Comparison of ENCODE assay signal across 27 mouse cellular contexts in genomic region chr14:118719566-118720174, GRCm38 (mm10). TPM values are rescaled to one million over a fixed set of nuclear protein-coding genes. Genes with fewer than 3 reads are reported as not detected.
A peak's percentile ranks its signal among the peaks of the same experiment; 100 is the strongest.
DNase-seq lines count a peak whose midpoint lies in the region; ATAC-seq and TF ChIP-seq lines count a peak whose summit lies in the region.
"Had no signal": no experiment of that assay in that cellular context is flagged by ENCODE, and none has a peak within 500 bp of the region (broad histone marks: within the 10 kb centered on the region; RNA-seq: fewer than 3 reads in every experiment).

No protein-coding gene starts in this region.

- no peak for TF ChIP-seq POLR2A in heart, adult 2 months (IDR thresholded peaks at IDR 0.05; ENCODE audit: insufficient read depth, low read depth, low read length)
- no peak for TF ChIP-seq POLR2A in brain, embryonic 14.5 days (IDR thresholded peaks at IDR 0.05; ENCODE audit: borderline replicate concordance, extremely low read depth, insufficient read depth, insufficient read length, poor library complexity, severe bottlenecking)

- H3K4me2 ChIP-seq in heart, embryonic 16.5 days (ENCODE audit: low read depth, low read length): peak overlapping the region; percentile 4; the same call in 1 of the 2 replicates
- H3K4me2 ChIP-seq in heart, embryonic 11.5 days: no peak overlapping the region
- H3K4me2 ChIP-seq: hindbrain, embryonic 12.5 days; limb, embryonic 15.5 days; liver, embryonic 13.5 days; midbrain, embryonic 13.5 days; neural tube, embryonic 15.5 days had no signal

- no peak overlapping the region for H3K4me3 ChIP-seq in heart, adult 2 months
- no peak overlapping the region for H3K4me3 ChIP-seq in heart, embryonic 16.5 days (ENCODE audit: low read length)
- no peak overlapping the region for H3K4me3 ChIP-seq in heart, embryonic 11.5 days (ENCODE audit: low read depth, low read length)
- H3K4me3 ChIP-seq: hindbrain, embryonic 12.5 days; limb, embryonic 15.5 days; liver, embryonic 13.5 days; megakaryocyte, embryonic 14.5 days; midbrain, embryonic 13.5 days; neural tube, embryonic 15.5 days had no signal

- ATAC-seq in heart, embryonic 16.5 days (replicated peaks; ENCODE audit: extremely low read depth, insufficient read depth, low FRiP score): peak; percentile 61; the same call in 1 of the 2 replicates
- ATAC-seq in heart, embryonic 11.5 days (replicated peaks; ENCODE audit: insufficient number of reproducible peaks, low FRiP score, low TSS enrichment): no peak
- ATAC-seq: CD4-positive, CD25-positive, alpha-beta regulatory T cell, adult 4 months; forebrain, embryonic 14.5 days; intestine, postnatal 0 days; lung, postnatal 0 days; midbrain, embryonic 13.5 days had no signal

- intact Hi-C loops in heart, adult 2 months (cut with DNase I): loop anchor here (5.0 kb wide), 1 partner anchor 52 kb away; no protein-coding TSS in a partner anchor

- no peaks in the 10 kb centered on the region for H3K27me3 ChIP-seq in heart, adult 2 months (ENCODE audit: control insufficient read depth, insufficient read depth, low read length)
- H3K27me3 ChIP-seq in heart, embryonic 16.5 days (ENCODE audit: control insufficient read depth, insufficient read depth, low read length): no peaks in the 10 kb centered on the region
- H3K27me3 ChIP-seq in heart, embryonic 11.5 days (ENCODE audit: control insufficient read depth, insufficient read depth, low read length): no peaks in the 10 kb centered on the region
- H3K27me3 ChIP-seq: neural tube, embryonic 15.5 days had no signal

- H3K79me2 ChIP-seq in heart, adult 2 months (replicated peaks; ENCODE audit: control insufficient read depth, insufficient read depth, low read length): no peaks in the 10 kb centered on the region

- TF ChIP-seq CTCF in heart, adult 2 months (IDR thresholded peaks at IDR 0.05): no peak
- no peak for TF ChIP-seq CTCF in brain, embryonic 14.5 days (IDR thresholded peaks at IDR 0.05; ENCODE audit: borderline replicate concordance, extremely low read depth, insufficient read depth, insufficient read length)

- no peak for TF ChIP-seq EP300 in heart, adult 2 months (IDR thresholded peaks at IDR 0.05; ENCODE audit: insufficient read depth, low read depth, low read length)

- H3K36me3 ChIP-seq in heart, adult 2 months (ENCODE audit: control insufficient read depth, insufficient read depth, low read length): peaks cover 4% of the 10 kb centered on the region; the same call in 1 of the 2 replicates
- no peaks in the 10 kb centered on the region for H3K36me3 ChIP-seq in heart, embryonic 16.5 days (ENCODE audit: control insufficient read depth, insufficient read depth)
- H3K36me3 ChIP-seq in heart, embryonic 11.5 days (ENCODE audit: control insufficient read depth, insufficient read depth, low read length): no peaks in the 10 kb centered on the region
- H3K36me3 ChIP-seq: hindbrain, embryonic 12.5 days; limb, embryonic 15.5 days; liver, embryonic 13.5 days; midbrain, embryonic 13.5 days; neural tube, embryonic 15.5 days had no signal

- H3K9me3 ChIP-seq in heart, embryonic 16.5 days (replicated peaks; ENCODE audit: control insufficient read depth, low read length): no peaks in the 10 kb centered on the region
- no peaks in the 10 kb centered on the region for H3K9me3 ChIP-seq in heart, embryonic 11.5 days (replicated peaks; ENCODE audit: control insufficient read depth, low read length)
- H3K9me3 ChIP-seq: hindbrain, embryonic 12.5 days; limb, embryonic 15.5 days; liver, embryonic 13.5 days; megakaryocyte, embryonic 14.5 days; midbrain, embryonic 13.5 days; neural tube, embryonic 15.5 days had no signal

- peaks cover 7% of the 10 kb centered on the region for H3K4me1 ChIP-seq in heart, adult 2 months (ENCODE audit: control insufficient read depth, insufficient read depth, low read length)
- peaks cover 10% of the 10 kb centered on the region for H3K4me1 ChIP-seq in heart, embryonic 16.5 days (ENCODE audit: control insufficient read depth, insufficient read depth, low read length)
- no peaks in the 10 kb centered on the region for H3K4me1 ChIP-seq in heart, embryonic 11.5 days (ENCODE audit: control insufficient read depth, insufficient read depth, low read length)
- H3K4me1 ChIP-seq: hindbrain, embryonic 12.5 days; liver, embryonic 13.5 days; neural tube, embryonic 15.5 days had no signal

- H3K27ac ChIP-seq in heart, adult 2 months: peak overlapping the region; percentile 72
- peak overlapping the region; percentile 33 for H3K27ac ChIP-seq in heart, embryonic 16.5 days (ENCODE audit: low read length)
- no peak overlapping the region for H3K27ac ChIP-seq in heart, embryonic 11.5 days (ENCODE audit: low read depth, low read length)
- H3K27ac ChIP-seq: hindbrain, embryonic 12.5 days; limb, embryonic 15.5 days; liver, embryonic 13.5 days; midbrain, embryonic 13.5 days; neural tube, embryonic 15.5 days had no signal

- WGBS in heart, adult 2 months: 72% methylated on average over 10 of the region's 10 CpGs
- 57% methylated on average over 10 of the region's 10 CpGs for WGBS in heart, embryonic 16.5 days
- 64% methylated on average over 10 of the region's 10 CpGs for WGBS in heart, embryonic 11.5 days (ENCODE audit: insufficient replicate concordance)

- no peak overlapping the region for H3K9ac ChIP-seq in heart, adult 2 months (ENCODE audit: low read depth, low read length)
- no peak overlapping the region for H3K9ac ChIP-seq in heart, embryonic 16.5 days (ENCODE audit: low read length)
- no peak overlapping the region for H3K9ac ChIP-seq in heart, embryonic 11.5 days (ENCODE audit: low read depth, low read length)
- H3K9ac ChIP-seq: hindbrain, embryonic 12.5 days; limb, embryonic 15.5 days; liver, embryonic 13.5 days; midbrain, embryonic 13.5 days; neural tube, embryonic 15.5 days had no signal

- DNase-seq in heart, adult 2 months: no peak
- no peak for DNase-seq in heart, postnatal 4 days
- DNase-seq in brain, embryonic 14.5 days (ENCODE audit: low read depth): peak; percentile 11
- peak; percentile 62 for DNase-seq in hindlimb bud, embryonic 11.5 days (ENCODE audit: extremely low spot score, low read depth, low spot score)
- no peak for DNase-seq in testis, postnatal 10 days (ENCODE audit: low spot score)
- DNase-seq in adrenal gland, postnatal 36 days: no peak
- DNase-seq: adrenal gland, postnatal 14 days; cerebellum, adult 18-20 months; cerebellum, postnatal 10 days; gastrocnemius, postnatal 10 days; kidney, adult 9 months; kidney, postnatal 14 days; liver, embryonic 13.5 days; lung, adult 18-20 months; lung, postnatal 4 days; right cerebral cortex, postnatal 14 days had no signal

RNA-seq across cellular contexts. Expression of gene Abcc4, which starts 13.7 kb away (rescaled TPM):
- total RNA-seq in heart, adult 2 months (2021): 1 to 10 TPM; 9.1 to 9.8 TPM
- polyA plus RNA-seq in heart, adult 2 months (2012; rRNA removed): 5.7 and 7.4 TPM in 2 replicates
- total RNA-seq in heart, postnatal 4 days (2021): 1 to 10 TPM; 2.9 to 3.1 TPM
- 1.6 and 2.2 TPM in 2 replicates for polyA plus RNA-seq in heart, embryonic 16.5 days (2015; fragmentation: Nextera tagmentation; extraction: Ambion mirVana)
- 1.6 and 1.7 TPM in 2 replicates for polyA plus RNA-seq in heart, embryonic 11.5 days (2014; fragmentation: Nextera tagmentation; extraction: Ambion mirVana)
- polyA plus RNA-seq in brain, embryonic 14.5 days (2012; rRNA removed): 1.4 and 1.7 TPM in 2 replicates
- 10 to 100 TPM; 15.1 to 21.0 TPM for total RNA-seq in adrenal gland, postnatal 36 days (2021)

Comparison
In these comparisons a context has a peak if more than half of its experiments do, and no peak if none do; other contexts are left out.
1. DNase-seq: peak in brain, embryonic 14.5 days (single experiment) and hindlimb bud, embryonic 11.5 days (single experiment); none in heart, adult 2 months (0 of 2), heart, postnatal 4 days (single experiment), testis, postnatal 10 days (single experiment) and adrenal gland, postnatal 36 days (0 of 2).